Mouse (Mus musculus) cerebellum, adult 2 months (tissue): ENCODE results near the gene Atp13a2. TPM values are rescaled to one million over a fixed set of nuclear protein-coding genes. Genes with fewer than 3 reads are reported as not detected.

Source experiments
- DNase-seq, 2 experiments: peaks; one replicate each; pipeline ENCODE4 v3.0.0; 2021
- H3K27ac ChIP-seq: fragments of 200-500 bp; 2 replicates; pipeline ENCODE4 v1.5.1; 2012; ENCODE audit warnings: low read length, control low read depth, inconsistent platforms; ENCODE audit not compliant: insufficient read depth
- H3K27me3 ChIP-seq: fragments of 200-500 bp; 2 replicates; pipeline ENCODE4 v1.6.1; 2012; ENCODE audit warnings: inconsistent platforms, mild to moderate bottlenecking, low read length, moderate library complexity; ENCODE audit not compliant: control insufficient read depth, insufficient read depth
- H3K4me1 ChIP-seq: fragments of 200-500 bp; 2 replicates; pipeline ENCODE4 v1.6.1; 2011; ENCODE audit warnings: low read length; ENCODE audit not compliant: control insufficient read depth, insufficient read depth
- H3K4me3 ChIP-seq: fragments of 200-500 bp; replicated peaks from 2 replicates; pipeline ENCODE3; 2011; ENCODE audit warnings: mild to moderate bottlenecking, low read depth, low read length, control low read depth; ENCODE audit not compliant: insufficient read depth
- CTCF ChIP-seq: fragments of 200-500 bp; IDR thresholded peaks from 2 replicates; pipeline ENCODE4 v1.5.1; 2011; ENCODE audit warnings: low read depth, mild to moderate bottlenecking, control low read depth, low read length, moderate library complexity, borderline replicate concordance; ENCODE audit not compliant: insufficient read depth
- POLR2A ChIP-seq: fragments of 200-500 bp; IDR thresholded peaks from 2 replicates; pipeline ENCODE4 v1.6.1; 2011; ENCODE audit warnings: low read length, control low read depth, borderline replicate concordance; ENCODE audit not compliant: insufficient read depth
- WGBS: fragments of 180-500 bp; shearing (Covaris S2); methylation state at CpG from one replicate; pipeline ENCODE4 v1.1.7; 2018; 5-methylcytosine and 5-hydroxymethylcytosine counted together
- polyA plus RNA-seq: library from polyadenylated mRNA; depleted of rRNA; stranded (reverse); fragments of >200 nt; gene quantifications from 2 replicates; pipeline ENCODE4 v1.2.3, GENCODE M21; 2012

Gene Atp13a2
- polyA plus RNA-seq, 1 experiment, result 198 TPM

- TF ChIP-seq CTCF, result no peak
- TF ChIP-seq POLR2A, result no peak
- Histone ChIP-seq H3K27me3 (no peaks in the 10 kb centered on the region), H3K4me1 (peaks cover 12% of the 10 kb centered on the region), H3K27ac (no peak overlapping the region), H3K4me3 (no peak overlapping the region)
- DNase-seq, result no peak
- 59% methylated on average over 8 of the region's 8 CpGs for WGBS
These were observed 7.2 kb downstream of the Atp13a2 start for GRCm38 (mm10) chr4:140993846-140994245.

DNA sequence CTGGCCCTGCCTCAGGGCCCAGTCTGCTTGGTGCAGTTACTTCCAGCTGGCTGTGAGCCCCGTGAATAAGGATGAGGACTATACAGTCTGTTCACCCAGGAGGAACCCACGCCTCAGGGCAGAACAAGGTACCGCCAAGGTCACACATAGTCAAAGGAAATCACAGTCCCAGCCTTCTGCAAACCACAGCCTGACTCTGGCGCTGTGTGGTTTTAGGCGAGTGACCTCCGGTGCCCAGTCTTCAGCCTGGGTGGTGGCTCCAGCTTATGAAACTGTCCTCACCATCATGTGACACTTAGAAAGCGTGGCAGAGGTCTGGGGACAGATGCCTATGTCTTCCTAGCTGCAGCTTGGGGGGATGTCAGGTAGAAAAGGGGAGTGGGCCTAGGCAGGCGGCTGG lies 9.1 kb downstream of the Atp13a2 start:
- H3K4me1 ChIP-seq, result peaks cover 10% of the 10 kb centered on the region
- H3K27ac ChIP-seq, result no peak overlapping the region
- DNase-seq, result no peak
- H3K4me3 ChIP-seq, result no peak overlapping the region
- H3K27me3 ChIP-seq, result no peaks in the 10 kb centered on the region
- 82% methylated on average over 8 of the region's 8 CpGs for WGBS
- no peak for TF ChIP-seq POLR2A
- no peak for TF ChIP-seq CTCF

DNA sequence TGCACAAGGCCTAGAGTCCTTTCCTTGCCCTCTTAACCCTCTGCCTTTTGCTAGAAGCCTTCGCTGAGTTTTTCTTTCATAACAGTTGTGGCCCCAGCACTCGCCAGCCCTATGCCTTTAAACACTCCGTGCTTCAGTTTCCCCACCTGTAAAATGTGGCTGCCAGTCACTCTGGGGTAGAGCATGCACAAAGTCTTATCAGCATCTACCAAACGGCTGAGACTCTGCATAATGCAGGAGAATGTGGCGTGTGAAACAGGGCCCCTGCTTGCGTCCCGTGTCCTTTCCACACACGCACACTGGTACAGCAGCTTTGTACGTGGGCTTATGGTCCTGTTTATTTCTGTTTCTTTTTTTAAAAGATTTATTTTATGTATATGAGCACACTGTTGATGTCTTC lies 10.1 kb downstream of the Atp13a2 start:
- WGBS, result 97% methylated on average over 9 of the region's 9 CpGs
- Histone ChIP-seq H3K27ac (no peak overlapping the region), H3K27me3 (no peaks in the 10 kb centered on the region), H3K4me3 (no peak overlapping the region), H3K4me1 (peaks cover 4% of the 10 kb centered on the region)
- DNase-seq, result no peak
- TF ChIP-seq CTCF, result no peak
- no peak for TF ChIP-seq POLR2A

DNA sequence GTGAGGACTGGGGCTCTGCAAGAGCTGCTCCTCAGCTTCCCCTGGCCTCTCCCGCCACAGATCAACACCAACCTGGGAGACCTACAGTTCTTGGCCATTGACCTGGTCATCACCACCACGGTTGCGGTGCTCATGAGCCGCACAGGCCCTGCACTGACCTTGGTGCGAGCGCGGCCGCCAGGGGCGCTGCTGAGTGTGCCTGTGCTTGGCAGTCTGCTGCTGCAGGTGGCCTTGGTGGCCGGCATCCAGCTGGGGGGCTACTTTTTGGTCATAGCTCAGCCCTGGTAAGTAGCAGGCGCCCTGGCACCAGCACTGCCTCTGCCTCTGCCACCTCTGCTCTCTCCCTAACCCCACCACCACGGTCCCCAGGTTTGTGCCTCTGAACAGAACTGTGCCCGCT lies 19.3 kb downstream of the Atp13a2 start:
- Histone ChIP-seq H3K27ac (no peak overlapping the region), H3K4me3 (no peak overlapping the region), H3K27me3 (no peaks in the 10 kb centered on the region), H3K4me1 (peaks cover 22% of the 10 kb centered on the region)
- DNase-seq, result peak; percentile 54 to 66
- 68% methylated on average over 13 of the region's 13 CpGs for WGBS
- TF ChIP-seq CTCF (peak; percentile 52), POLR2A (no peak)

DNA sequence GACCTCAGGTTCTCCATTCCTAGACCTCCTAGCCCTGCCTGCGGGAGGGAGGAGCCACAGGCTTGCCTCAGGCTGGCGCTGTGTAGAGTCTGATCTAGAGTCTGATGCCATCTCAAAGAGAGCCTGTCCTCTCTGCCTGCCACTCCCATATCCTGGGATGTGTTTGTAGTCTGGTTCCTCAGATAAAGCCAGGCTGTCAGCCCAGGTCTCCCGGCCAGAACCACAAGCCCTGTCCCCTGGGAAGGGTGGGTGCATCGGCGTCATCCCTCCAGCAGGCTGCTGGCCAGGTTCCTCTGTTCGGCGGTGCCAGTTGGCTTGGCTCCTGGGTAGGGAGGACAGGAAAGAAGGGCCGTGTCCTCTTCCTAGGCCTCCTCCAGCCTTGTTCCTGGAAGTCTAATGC lies 21.4 kb downstream of the Atp13a2 start:
- DNase-seq, result peak; percentile 62 to 65

DNA sequence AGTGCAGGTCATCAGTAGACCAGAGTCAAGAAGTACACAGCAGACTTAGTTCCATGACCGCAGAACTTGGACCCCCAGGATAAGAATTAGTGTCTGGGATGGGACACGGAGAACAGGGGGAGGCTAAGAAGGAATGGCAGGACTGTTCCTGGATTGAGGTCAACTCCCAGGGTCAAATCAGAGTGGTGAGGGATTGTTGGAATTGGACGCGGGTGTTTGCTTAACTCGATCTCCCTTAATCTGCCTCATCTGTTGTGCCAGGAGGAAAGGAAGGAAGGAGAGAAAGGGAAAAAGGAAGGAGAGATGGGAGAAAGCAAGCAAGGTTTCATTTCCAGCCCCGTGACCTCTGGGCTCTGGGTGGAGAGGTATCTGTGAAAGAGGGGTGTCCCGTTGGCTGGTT lies 23.4 kb downstream of the Atp13a2 start, which contains the start of gene Mfap2:
Mfap2 (plus strand) TSS at position 301 of the 400 bp plus-strand sequence.
- DNase-seq, result no peak
- Histone ChIP-seq H3K27me3 (no peaks in the 10 kb centered on the region), H3K4me1 (peaks cover 42% of the 10 kb centered on the region), H3K4me3 (no peak within 1 kb of the TSS), H3K27ac (no peak within 1 kb of the TSS)
- WGBS, result 59% methylated on average over 7 of the region's 7 CpGs
- TF ChIP-seq CTCF (no peak), POLR2A (no peak)

More for the DNA sequence above, 21.4 kb downstream of the Atp13a2 start:
- WGBS, result 4% methylated on average over 8 of the region's 8 CpGs
- no peaks in the 10 kb centered on the region for H3K27me3 ChIP-seq
- H3K4me3 ChIP-seq, result no peak overlapping the region
- no peak overlapping the region for H3K27ac ChIP-seq
- H3K4me1 ChIP-seq, result peaks cover 41% of the 10 kb centered on the region
- TF ChIP-seq CTCF (no peak), POLR2A (no peak)

DNA sequence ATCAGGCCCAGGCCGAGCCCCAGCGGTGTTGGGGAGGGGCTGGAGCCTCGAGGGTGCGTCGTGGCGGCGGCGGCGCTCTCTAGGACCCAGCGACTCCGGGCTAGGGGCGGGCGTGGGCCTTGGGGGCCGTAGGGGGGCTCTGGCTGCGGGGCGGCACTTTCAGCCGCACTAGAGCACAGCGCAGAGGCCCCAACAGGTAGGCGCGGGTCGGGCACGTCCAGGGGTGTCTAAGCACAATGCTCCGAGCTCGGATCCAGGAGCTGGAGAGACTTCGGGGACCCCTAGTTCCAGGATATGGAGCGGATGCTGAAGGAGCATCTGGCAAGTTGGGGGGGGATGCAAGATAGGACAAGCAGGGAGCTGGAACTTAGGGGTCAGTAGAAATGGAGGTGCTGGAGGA lies 23.9 kb downstream of the Atp13a2 start:
- Histone ChIP-seq H3K27me3 (no peaks in the 10 kb centered on the region), H3K27ac (no peak overlapping the region), H3K4me3 (no peak overlapping the region), H3K4me1 (peaks cover 42% of the 10 kb centered on the region)
- WGBS, result 9% methylated on average over 26 of the region's 26 CpGs
- TF ChIP-seq CTCF (no peak), POLR2A (no peak)
- DNase-seq, result no peak

GRCm38 (mm10) chr4:141010941-141011429 lies 24.3 kb downstream of the Atp13a2 start:
- peaks cover 44% of the 10 kb centered on the region for H3K4me1 ChIP-seq
- 20% methylated on average over 17 of the region's 17 CpGs for WGBS
- H3K27ac ChIP-seq, result no peak overlapping the region
- H3K4me3 ChIP-seq, result no peak overlapping the region
- H3K27me3 ChIP-seq, result no peaks in the 10 kb centered on the region
- TF ChIP-seq CTCF (no peak), POLR2A (no peak)
- no peak for DNase-seq
